Mouse (Mus musculus): ENCODE data around the gene Slc22a23. TPM values are rescaled to one million over a fixed set of nuclear protein-coding genes. Genes with fewer than 3 reads are reported as not detected.

Gene Slc22a23
- polyA plus RNA-seq, 1 experiment from 2014 or later: 3.6 TPM

DNA sequence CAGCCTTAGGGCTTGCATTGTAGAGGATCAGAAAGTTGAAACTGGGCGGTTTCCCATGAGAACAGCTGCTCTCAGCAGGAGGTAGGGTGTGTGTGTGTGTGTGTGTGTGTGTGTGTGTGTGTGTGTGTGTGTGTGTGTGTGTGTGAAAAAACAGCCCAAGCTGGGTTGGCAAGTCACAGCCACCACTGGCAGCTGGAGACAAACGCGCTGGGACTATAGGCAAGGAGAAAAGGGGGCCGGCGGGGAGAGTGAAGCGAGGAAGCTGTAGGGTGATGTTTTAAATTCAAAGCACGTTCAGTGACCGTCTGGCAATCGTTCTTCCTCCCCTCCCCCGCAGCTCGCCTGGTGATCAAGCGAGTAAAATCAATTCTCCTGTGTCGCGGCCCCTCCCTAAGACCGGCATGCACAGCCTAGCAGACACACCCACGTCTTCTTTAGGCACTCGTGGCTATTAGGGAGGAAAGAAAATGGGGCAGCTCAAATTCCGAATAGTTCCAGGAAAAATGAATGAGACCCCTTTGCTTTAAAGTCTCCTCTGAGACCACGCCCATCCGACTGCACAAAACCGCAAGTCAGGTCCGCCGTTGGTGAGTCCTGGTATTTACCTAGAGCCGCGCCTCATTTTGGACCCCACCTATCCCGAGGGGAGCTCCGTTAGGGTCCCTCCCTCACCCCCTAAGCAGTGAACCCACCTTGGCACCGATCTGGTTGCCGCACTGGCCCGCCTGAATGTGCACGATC is 215.3 kb downstream of the Slc22a23 start:
- no peaks in the 10 kb centered on the region for H3K9me3 ChIP-seq (replicated peaks; ENCODE audit: control insufficient read depth, low read length)
- H3K4me2 ChIP-seq (ENCODE audit: low read depth, low read length): peak overlapping the region; percentile 91
- no peaks in the 10 kb centered on the region for H3K36me3 ChIP-seq (ENCODE audit: control insufficient read depth, insufficient read depth, low read length)
- peaks cover 27% of the 10 kb centered on the region for H3K4me1 ChIP-seq (ENCODE audit: control insufficient read depth, insufficient read depth, low read length)
- WGBS: under 1% methylated on average over 31 of the region's 31 CpGs
- no peaks in the 10 kb centered on the region; the same call in 1 of the 2 replicates for H3K27me3 ChIP-seq (ENCODE audit: control insufficient read depth, insufficient read depth, low read length)
- ATAC-seq (ENCODE audit: insufficient read depth, low FRiP score): peak; percentile 32; the same call in 1 of the 2 replicates
- peak overlapping the region; percentile 72 for H3K4me3 ChIP-seq (replicated peaks; ENCODE audit: low read length)
- H3K9ac ChIP-seq (ENCODE audit: low read length): peak overlapping the region; percentile 72
- H3K27ac ChIP-seq (ENCODE audit: low read length): peak overlapping the region; percentile 72

Other genes starting within 250 kb of the Slc22a23 start
- gene Tubb2b, start 214.7 kb downstream of the Slc22a23 start, polyA plus RNA-seq (2015; fragmentation: Nextera tagmentation; extraction: Ambion mirVana): 41.7 and 45.5 TPM in 2 replicates
- gene Psmg4, start 182.2 kb downstream of the Slc22a23 start, polyA plus RNA-seq (2015; fragmentation: Nextera tagmentation; extraction: Ambion mirVana): 58.8 and 62.9 TPM in 2 replicates

All from stomach, embryonic 16.5 days (tissue).